Mouse (Mus musculus): ENCODE data around the gene Gimap4. TPM values are rescaled to one million over a fixed set of nuclear protein-coding genes. Genes with fewer than 3 reads are reported as not detected.

The Gimap4 gene
- polyA plus RNA-seq, 1 experiment: 41.0 TPM

DNA sequence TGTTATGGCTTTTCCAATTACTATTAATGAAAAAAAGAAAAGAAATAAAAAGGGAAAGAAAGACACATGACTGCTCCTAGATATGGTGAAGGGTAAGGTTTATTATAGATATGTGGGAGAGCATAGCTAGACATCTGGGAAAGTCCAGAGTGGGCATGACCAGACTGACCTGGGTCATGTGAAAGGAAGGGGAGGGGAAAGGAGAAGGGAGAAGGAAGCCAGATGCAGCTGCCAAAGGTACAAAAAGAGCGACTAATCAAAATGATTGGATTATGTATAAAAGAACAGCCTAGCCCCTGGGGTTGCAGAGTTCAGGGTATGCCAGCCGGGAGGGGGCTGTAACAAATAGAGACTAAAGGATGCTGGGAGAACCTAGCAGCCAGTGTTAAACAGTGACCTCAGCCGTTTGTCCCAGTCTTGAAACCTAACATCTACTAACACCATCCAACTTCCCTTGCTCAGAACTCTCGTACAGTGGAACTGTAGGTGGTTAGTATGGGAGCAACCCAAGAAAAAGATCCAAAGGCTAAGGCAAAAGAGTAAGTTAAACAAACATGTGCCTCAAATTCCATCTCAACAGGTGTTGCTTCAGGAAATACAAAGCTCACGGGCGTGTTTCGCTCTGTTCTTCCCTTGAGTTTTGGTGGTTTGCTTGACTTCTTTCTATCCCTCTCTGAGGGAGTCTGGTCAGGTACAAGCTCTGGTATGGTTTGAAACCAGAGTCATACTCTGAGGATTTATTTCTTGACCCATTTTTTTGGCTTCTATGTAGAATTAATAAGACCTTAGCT lies 13.9 kb downstream of the Gimap4 start:
- no peak overlapping the region for H3K27ac ChIP-seq (ENCODE audit: control insufficient read depth, insufficient read depth, low read depth, low read length, poor library complexity)
- H3K4me1 ChIP-seq (ENCODE audit: control insufficient read depth, insufficient read depth, low read length): peaks cover 6% of the 10 kb centered on the region
- WGBS: 44% methylated on average over 7 of the region's 7 CpGs
- H3K4me3 ChIP-seq (replicated peaks; ENCODE audit: control insufficient read depth, low read depth, low read length): no peak overlapping the region
- TF ChIP-seq POLR2A (IDR thresholded peaks at IDR 0.05; ENCODE audit: borderline replicate concordance, control insufficient read depth, low read depth, low read length) (no peak), CTCF (IDR thresholded peaks at IDR 0.05; ENCODE audit: control insufficient read depth, insufficient read depth, low read length) (no peak)

DNA sequence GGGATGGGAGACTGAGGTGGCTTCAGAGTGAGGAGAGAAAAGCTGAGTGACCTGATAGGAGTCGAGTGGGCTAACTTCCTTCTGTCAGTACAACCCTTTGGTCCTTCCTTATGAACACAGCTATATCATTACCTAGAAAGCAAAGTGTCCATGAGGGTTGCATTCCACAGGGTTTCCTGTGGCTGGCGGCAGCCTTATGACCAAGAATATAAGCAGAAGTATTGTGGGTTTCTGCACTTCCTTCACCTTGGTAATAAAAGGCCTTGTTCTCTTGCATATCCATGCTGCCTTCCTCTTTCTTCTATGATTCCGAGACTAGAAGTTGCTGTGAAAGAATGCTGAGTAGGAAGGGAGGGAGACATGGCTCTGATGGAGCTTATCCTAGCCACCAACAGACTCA lies 14.5 kb downstream of the Gimap4 start:
- no peak overlapping the region for H3K27ac ChIP-seq (ENCODE audit: control insufficient read depth, insufficient read depth, low read depth, low read length, poor library complexity)
- no peak overlapping the region for H3K4me3 ChIP-seq (replicated peaks; ENCODE audit: control insufficient read depth, low read depth, low read length)
- no peak for TF ChIP-seq POLR2A (IDR thresholded peaks at IDR 0.05; ENCODE audit: borderline replicate concordance, control insufficient read depth, low read depth, low read length)
- no peak for TF ChIP-seq CTCF (IDR thresholded peaks at IDR 0.05; ENCODE audit: control insufficient read depth, insufficient read depth, low read length)
- 7% methylated on average over 3 of the region's 3 CpGs for WGBS
- peaks cover 6% of the 10 kb centered on the region for H3K4me1 ChIP-seq (ENCODE audit: control insufficient read depth, insufficient read depth, low read length)

DNA sequence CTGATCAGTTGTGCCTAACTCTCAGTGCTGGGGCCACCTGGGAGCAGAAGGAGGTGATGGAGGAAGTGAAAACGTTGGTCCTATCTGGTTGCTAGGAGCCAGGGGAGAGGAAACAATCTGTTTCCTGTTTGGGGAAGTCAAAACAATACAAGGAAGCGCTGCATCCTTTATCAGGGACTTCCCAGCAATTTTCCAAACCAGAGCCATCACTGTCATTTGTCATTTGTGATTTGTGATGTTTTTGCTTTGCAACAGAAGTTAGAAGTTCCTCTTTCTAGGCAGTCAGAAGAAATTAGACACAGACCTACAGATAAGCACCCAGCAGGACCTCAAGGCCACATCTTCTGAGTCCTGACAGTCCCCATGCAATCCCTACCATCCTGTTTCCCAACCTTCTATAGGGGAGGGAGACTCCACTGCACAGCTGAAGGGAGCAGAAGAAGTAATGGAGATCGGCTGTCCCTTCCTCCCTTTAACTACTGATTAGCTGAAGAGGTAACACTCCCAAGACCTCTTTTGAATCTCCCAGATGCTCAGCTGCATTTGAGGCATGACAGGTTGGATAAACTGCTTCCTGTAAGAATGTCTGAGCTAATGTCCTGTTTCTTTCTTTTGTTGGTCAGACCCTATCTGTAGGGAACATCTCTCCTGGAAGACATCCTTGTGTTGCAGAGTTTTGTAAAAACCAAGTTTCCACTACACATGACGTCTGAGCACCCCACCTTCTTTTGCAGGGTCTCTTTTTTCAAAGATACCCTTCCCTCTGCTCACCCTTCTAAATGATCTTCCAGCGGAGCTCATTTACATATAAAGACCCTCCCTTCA lies 16.1 kb downstream of the Gimap4 start:
- WGBS: 12% methylated on average over 5 of the region's 5 CpGs
- H3K4me1 ChIP-seq (ENCODE audit: control insufficient read depth, insufficient read depth, low read length): peaks cover 4% of the 10 kb centered on the region
- peak overlapping the region; percentile 82 for H3K27ac ChIP-seq (ENCODE audit: control insufficient read depth, insufficient read depth, low read depth, low read length, poor library complexity)
- no peak overlapping the region for H3K4me3 ChIP-seq (replicated peaks; ENCODE audit: control insufficient read depth, low read depth, low read length)
- TF ChIP-seq CTCF (IDR thresholded peaks at IDR 0.05; ENCODE audit: control insufficient read depth, insufficient read depth, low read length) (no peak), POLR2A (IDR thresholded peaks at IDR 0.05; ENCODE audit: borderline replicate concordance, control insufficient read depth, low read depth, low read length) (no peak)

DNA sequence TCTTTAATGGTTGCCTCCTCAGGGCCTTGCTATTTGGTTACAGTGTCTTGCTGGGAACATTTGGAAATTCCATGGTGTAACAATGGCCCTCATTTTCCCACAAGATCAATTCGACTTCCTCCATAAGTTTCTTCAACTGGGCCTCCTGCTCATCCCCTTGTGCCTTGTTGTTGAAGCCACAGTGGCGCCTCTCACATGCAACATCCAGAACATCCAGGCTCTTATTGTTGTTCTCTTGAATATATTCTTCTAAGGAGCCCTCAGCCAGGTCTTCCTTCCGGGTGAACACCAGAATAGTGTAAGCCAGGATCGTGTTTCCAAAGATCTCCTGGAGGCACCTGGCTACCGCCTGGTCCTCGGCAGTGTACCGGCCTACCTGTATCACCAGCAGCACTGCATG lies 17.8 kb downstream of the Gimap4 start:
- WGBS: 82% methylated on average over 7 of the region's 7 CpGs
- no peak for TF ChIP-seq CTCF (IDR thresholded peaks at IDR 0.05; ENCODE audit: control insufficient read depth, insufficient read depth, low read length)
- TF ChIP-seq POLR2A (IDR thresholded peaks at IDR 0.05; ENCODE audit: borderline replicate concordance, control insufficient read depth, low read depth, low read length): no peak
- Histone ChIP-seq H3K4me1 (ENCODE audit: control insufficient read depth, insufficient read depth, low read length) (peaks cover 4% of the 10 kb centered on the region), H3K4me3 (replicated peaks; ENCODE audit: control insufficient read depth, low read depth, low read length) (no peak overlapping the region), H3K27ac (ENCODE audit: control insufficient read depth, insufficient read depth, low read depth, low read length, poor library complexity) (no peak overlapping the region; the same call in 1 of the 2 replicates)

DNA sequence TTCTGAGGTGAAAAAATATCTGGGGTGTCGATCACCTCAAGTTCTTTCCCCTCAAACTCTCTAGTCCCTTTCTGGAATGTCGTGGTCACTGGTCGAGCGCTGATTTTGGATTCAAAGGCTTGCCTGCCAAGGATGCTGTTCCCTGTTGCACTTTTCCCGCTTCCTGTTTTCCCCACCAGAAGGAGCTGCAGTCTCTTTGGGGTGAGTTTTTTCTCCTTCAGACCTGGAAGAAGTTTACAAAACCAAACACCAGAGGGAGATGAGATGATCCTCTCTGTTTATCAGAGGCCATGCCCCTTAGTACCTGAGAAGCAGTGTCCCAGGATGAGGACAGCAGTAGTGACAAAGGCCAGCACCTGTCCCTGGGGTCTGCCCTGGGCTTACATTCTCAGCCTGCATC lies 18.3 kb downstream of the Gimap4 start:
- TF ChIP-seq CTCF (IDR thresholded peaks at IDR 0.05; ENCODE audit: control insufficient read depth, insufficient read depth, low read length): no peak
- no peak for TF ChIP-seq POLR2A (IDR thresholded peaks at IDR 0.05; ENCODE audit: borderline replicate concordance, control insufficient read depth, low read depth, low read length)
- WGBS: 75% methylated on average over 5 of the region's 5 CpGs
- no peak overlapping the region for H3K4me3 ChIP-seq (replicated peaks; ENCODE audit: control insufficient read depth, low read depth, low read length)
- no peak overlapping the region for H3K27ac ChIP-seq (ENCODE audit: control insufficient read depth, insufficient read depth, low read depth, low read length, poor library complexity)
- H3K4me1 ChIP-seq (ENCODE audit: control insufficient read depth, insufficient read depth, low read length): peaks cover 4% of the 10 kb centered on the region

DNA sequence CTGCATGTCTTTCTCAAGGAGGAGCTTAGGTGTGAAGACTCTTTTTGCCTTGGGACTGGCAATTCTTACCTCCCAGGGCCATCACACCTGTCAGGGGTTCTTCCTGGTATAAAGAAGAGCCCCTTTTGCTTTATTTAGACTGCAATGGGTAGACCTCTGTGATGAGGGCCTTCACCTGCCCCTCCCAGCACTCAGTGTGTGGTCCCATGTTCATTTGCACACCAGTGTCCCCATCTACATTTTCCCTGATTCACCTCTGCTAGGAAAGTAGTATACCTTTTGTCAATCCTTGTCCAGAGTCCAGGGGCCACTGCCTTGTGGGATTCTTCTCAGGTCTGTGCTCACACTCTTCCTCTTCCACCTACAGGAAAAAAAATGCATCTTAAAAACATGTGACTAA lies 19.8 kb downstream of the Gimap4 start:
- H3K4me1 ChIP-seq (ENCODE audit: control insufficient read depth, insufficient read depth, low read length): peaks cover 4% of the 10 kb centered on the region
- H3K27ac ChIP-seq (ENCODE audit: control insufficient read depth, insufficient read depth, low read depth, low read length, poor library complexity): no peak overlapping the region
- no peak for TF ChIP-seq POLR2A (IDR thresholded peaks at IDR 0.05; ENCODE audit: borderline replicate concordance, control insufficient read depth, low read depth, low read length)
- TF ChIP-seq CTCF (IDR thresholded peaks at IDR 0.05; ENCODE audit: control insufficient read depth, insufficient read depth, low read length): no peak
- H3K4me3 ChIP-seq (replicated peaks; ENCODE audit: control insufficient read depth, low read depth, low read length): no peak overlapping the region

DNA sequence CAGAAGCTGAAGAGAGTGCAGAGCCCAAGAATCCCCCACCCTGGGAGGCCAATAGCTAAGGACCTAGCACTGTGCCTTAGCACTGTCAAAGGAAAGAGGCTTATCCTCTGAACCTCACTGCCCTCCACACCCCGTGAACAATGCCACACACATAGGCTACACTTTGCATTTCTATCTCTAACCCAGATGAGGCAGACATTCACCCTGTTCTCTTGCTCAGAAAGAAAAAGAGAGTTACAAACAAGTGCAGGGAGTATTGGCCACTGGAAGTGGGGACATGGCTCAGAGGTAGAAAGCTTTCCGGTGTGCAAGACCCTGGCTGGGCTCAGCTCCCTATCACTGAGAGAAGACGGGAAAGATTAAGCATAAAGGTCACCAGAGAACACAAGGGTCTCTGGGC lies 21.8 kb downstream of the Gimap4 start:
- TF ChIP-seq CTCF (IDR thresholded peaks at IDR 0.05; ENCODE audit: control insufficient read depth, insufficient read depth, low read length) (no peak), POLR2A (IDR thresholded peaks at IDR 0.05; ENCODE audit: borderline replicate concordance, control insufficient read depth, low read depth, low read length) (no peak)
- H3K4me3 ChIP-seq (replicated peaks; ENCODE audit: control insufficient read depth, low read depth, low read length): peak overlapping the region; percentile 47
- 13% methylated on average over 3 of the region's 3 CpGs for WGBS
- no peaks in the 10 kb centered on the region; the same call in 1 of the 2 replicates for H3K4me1 ChIP-seq (ENCODE audit: control insufficient read depth, insufficient read depth, low read length)
- H3K27ac ChIP-seq (ENCODE audit: control insufficient read depth, insufficient read depth, low read depth, low read length, poor library complexity): peak overlapping the region; percentile 74

DNA sequence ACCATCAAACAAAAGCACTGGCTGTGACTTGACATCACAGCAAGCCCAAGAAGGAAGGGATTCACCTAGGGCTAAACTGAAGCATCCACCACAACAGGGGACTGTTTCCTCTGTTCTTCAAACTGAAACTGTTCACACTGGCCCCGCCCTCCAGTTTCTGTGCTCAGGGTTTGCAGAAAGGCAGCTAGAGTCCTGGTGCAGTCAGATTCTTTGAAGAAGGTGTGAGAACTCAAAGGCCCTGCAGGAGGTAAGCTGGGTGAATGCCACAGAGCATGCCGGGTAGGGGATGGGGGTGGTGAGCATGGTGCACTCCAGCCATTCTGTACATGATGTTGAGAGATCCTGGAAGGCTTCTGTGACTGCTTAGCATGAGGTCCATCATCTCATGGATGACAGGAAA lies 34.1 kb downstream of the Gimap4 start, which contains the start of the genes Gm28053 and Gimap7:
Gm28053 (plus strand) TSS at position 153 of the 400 bp plus-strand sequence.
Gimap7 (plus strand) TSS at position 167 of the 400 bp plus-strand sequence.
- Histone ChIP-seq H3K27ac (ENCODE audit: control insufficient read depth, insufficient read depth, low read depth, low read length, poor library complexity) (peak within 1 kb of the TSS; percentile 33), H3K4me1 (ENCODE audit: control insufficient read depth, insufficient read depth, low read length) (no peaks in the 10 kb centered on the region; the same call in 1 of the 2 replicates), H3K4me3 (replicated peaks; ENCODE audit: control insufficient read depth, low read depth, low read length) (peak within 1 kb of the TSS; percentile 25)
- TF ChIP-seq CTCF (IDR thresholded peaks at IDR 0.05; ENCODE audit: control insufficient read depth, insufficient read depth, low read length) (no peak), POLR2A (IDR thresholded peaks at IDR 0.05; ENCODE audit: borderline replicate concordance, control insufficient read depth, low read depth, low read length) (no peak)
- WGBS: 9% methylated on average over 2 of the region's 2 CpGs

All from bone marrow, adult 2 months (tissue).